Mouse (Mus musculus): ENCODE measurements around the gene Ptchd3. TPM values are rescaled to one million over a fixed set of nuclear protein-coding genes. Genes with fewer than 3 reads are reported as not detected.

Ptchd3 gene
- total and polyA plus RNA-seq, 2 experiments from 2014 or later: not detected

DNA sequence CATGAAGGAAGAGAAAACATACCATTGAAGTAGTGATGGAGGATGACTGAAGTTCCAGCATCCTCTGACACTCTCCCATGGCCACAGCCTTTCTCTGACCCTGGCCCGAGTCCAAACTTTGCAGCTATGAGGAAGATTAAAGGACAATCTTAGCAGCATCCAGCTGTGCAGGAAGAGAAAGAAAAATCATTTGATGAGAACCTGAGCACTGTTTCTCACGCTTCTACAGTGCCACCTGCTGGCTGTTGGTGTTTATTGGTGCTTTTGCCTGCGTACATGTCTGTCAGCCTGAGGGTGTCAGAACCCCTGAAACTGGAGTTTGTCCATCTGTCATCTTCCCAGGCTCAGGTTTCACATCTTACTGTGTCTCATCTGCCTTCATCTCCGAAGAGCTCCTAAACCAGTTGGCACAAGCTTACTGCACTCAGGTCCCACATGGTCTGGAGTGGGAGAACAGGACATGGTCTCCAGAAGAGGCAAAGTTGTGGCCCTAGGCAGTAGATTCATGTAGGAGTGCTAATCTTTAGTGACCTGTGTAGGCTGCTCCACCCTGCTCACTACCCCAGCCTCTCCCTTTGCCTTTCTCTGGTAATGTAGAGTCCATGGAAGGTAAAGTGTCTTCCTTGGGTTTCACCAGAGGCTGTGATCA lies 21.7 kb upstream of the Ptchd3 start:
- Histone ChIP-seq H3K9ac (no peak overlapping the region), H3K4me1 (ENCODE audit: insufficient read depth) (no peaks in the 10 kb centered on the region), H3K4me2 (ENCODE audit: low read depth) (no peak overlapping the region), H3K27ac (ENCODE audit: low read depth, low read length) (no peak overlapping the region), H3K9me3 (ENCODE audit: low read length) (no peaks in the 10 kb centered on the region), H3K4me3 (ENCODE audit: low read depth, low read length) (no peak overlapping the region), H3K36me3 (ENCODE audit: insufficient read depth) (no peaks in the 10 kb centered on the region), H3K27me3 (ENCODE audit: insufficient read depth, low read length) (no peaks in the 10 kb centered on the region)
- WGBS: 7% methylated on average over 4 of the region's 4 CpGs
- peak; percentile 90 for DNase-seq
- TF ChIP-seq CTCF (IDR thresholded peaks at IDR 0.05; ENCODE audit: low read depth): peak; percentile 94
- ATAC-seq: peak; percentile 80

DNA sequence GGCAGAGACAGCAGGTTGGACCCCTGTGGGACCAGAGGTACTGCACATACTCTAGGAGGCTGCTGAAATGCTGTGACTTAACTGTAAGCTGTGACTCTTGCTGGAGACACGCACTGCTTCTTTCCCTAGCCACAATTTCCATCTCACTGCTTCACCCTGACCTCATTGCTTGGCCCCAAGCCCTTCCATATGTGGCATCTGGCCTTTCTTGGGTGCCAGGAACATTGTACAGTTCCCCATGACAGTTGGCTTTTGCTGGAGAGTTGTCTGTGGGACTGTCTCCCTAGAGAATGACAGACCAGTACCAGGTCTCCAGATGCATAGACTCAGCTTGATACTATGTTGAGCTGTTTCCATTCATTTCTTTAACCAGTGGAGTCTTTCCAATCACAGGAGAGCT lies 21.2 kb upstream of the Ptchd3 start:
- no peak overlapping the region for H3K9ac ChIP-seq
- H3K4me2 ChIP-seq (ENCODE audit: low read depth): no peak overlapping the region
- no peaks in the 10 kb centered on the region for H3K9me3 ChIP-seq (ENCODE audit: low read length)
- ATAC-seq (no peak), DNase-seq (no peak)
- H3K27ac ChIP-seq (ENCODE audit: low read depth, low read length): no peak overlapping the region
- no peaks in the 10 kb centered on the region for H3K36me3 ChIP-seq (ENCODE audit: insufficient read depth)
- H3K27me3 ChIP-seq (ENCODE audit: insufficient read depth, low read length): no peaks in the 10 kb centered on the region
- 41% methylated on average over 1 of the region's 1 CpGs for WGBS
- no peak overlapping the region for H3K4me3 ChIP-seq (ENCODE audit: low read depth, low read length)
- TF ChIP-seq CTCF (IDR thresholded peaks at IDR 0.05; ENCODE audit: low read depth): no peak
- H3K4me1 ChIP-seq (ENCODE audit: insufficient read depth): no peaks in the 10 kb centered on the region

DNA sequence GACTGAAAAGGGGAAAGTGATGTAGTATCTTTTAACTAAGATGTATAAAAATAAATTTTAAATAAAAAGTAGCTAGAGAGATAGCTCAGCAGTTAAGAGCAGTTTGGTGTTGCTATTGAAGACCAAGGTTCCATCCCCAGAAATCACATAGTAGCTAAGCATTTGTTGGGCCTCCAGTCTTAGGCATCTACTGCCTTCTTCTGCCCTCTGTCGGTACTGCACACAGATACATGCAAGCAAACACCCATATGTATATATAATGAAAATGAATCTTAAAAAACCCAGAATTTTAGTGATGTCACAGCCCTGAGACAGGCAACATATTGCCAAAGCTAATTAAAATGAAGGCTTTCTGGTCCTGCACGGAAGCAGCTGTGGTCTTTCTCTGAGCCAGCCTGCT lies 15.9 kb downstream of the Ptchd3 start:
- Histone ChIP-seq H3K27me3 (ENCODE audit: insufficient read depth, low read length) (no peaks in the 10 kb centered on the region), H3K4me1 (ENCODE audit: insufficient read depth) (no peaks in the 10 kb centered on the region), H3K9ac (no peak overlapping the region), H3K9me3 (ENCODE audit: low read length) (no peaks in the 10 kb centered on the region), H3K36me3 (ENCODE audit: insufficient read depth) (no peaks in the 10 kb centered on the region), H3K4me3 (ENCODE audit: low read depth, low read length) (no peak overlapping the region), H3K27ac (ENCODE audit: low read depth, low read length) (no peak overlapping the region), H3K4me2 (ENCODE audit: low read depth) (no peak overlapping the region)
- DNase-seq: peak; percentile 5
- ATAC-seq: no peak
- TF ChIP-seq CTCF (IDR thresholded peaks at IDR 0.05; ENCODE audit: low read depth): peak; percentile 49
- 40% methylated on average over 2 of the region's 2 CpGs for WGBS

DNA sequence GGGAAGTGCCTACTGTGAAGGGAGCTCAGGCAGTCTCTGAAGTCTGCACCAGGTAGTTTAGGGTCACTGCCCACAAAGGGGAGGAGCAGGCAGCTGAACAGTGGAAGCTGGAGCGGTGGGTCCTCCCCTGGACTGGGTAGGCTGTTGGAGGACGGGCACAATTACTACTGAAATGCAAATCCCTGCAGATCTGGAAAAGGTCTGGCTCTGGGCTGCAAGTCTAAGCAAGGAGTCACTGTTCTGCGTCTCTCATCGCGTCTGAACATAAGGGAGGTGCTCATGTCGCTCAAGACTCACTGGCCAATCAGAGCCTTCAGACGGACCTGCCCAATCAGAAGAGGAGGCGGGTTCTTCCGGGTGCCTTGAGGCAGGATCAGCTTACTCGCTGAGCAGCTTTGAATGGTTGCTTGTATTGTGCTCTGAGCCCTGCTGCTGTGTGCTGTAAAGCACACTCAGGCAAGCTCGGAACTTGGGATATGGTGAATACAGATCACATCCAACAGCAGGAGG lies 17.8 kb downstream of the Ptchd3 start:
- under 1% methylated on average over 11 of the region's 11 CpGs for WGBS
- Histone ChIP-seq H3K4me2 (ENCODE audit: low read depth) (peak overlapping the region; percentile 53), H3K9ac (peak overlapping the region; percentile 66), H3K4me3 (ENCODE audit: low read depth, low read length) (peak overlapping the region; percentile 46), H3K9me3 (ENCODE audit: low read length) (no peaks in the 10 kb centered on the region), H3K27ac (ENCODE audit: low read depth, low read length) (peak overlapping the region; percentile 82), H3K36me3 (ENCODE audit: insufficient read depth) (no peaks in the 10 kb centered on the region), H3K27me3 (ENCODE audit: insufficient read depth, low read length) (no peaks in the 10 kb centered on the region), H3K4me1 (ENCODE audit: insufficient read depth) (no peaks in the 10 kb centered on the region)
- DNase-seq: peak; percentile 93
- TF ChIP-seq CTCF (IDR thresholded peaks at IDR 0.05; ENCODE audit: low read depth): no peak; the same call in 1 of the 2 replicates
- ATAC-seq: peak; percentile 100

Other genes with a start within 250 kb of the Ptchd3 start
- 9.3 and 11.0 TPM in 2 replicates for gene B3gntl1, start 157.1 kb upstream of the Ptchd3 start, total RNA-seq (2014; rRNA removed)
- 5.1 and 6.1 TPM in 2 replicates for gene B3gntl1, start 157.1 kb upstream of the Ptchd3 start, polyA plus RNA-seq (2015; fragmentation: Nextera tagmentation; extraction: Ambion mirVana)
- gene Metrnl, start 128.7 kb upstream of the Ptchd3 start, total RNA-seq (2014; rRNA removed): 9.6 and 13.3 TPM in 2 replicates
- gene Metrnl, start 128.7 kb upstream of the Ptchd3 start, polyA plus RNA-seq (2015; fragmentation: Nextera tagmentation; extraction: Ambion mirVana): 8.2 and 9.3 TPM in 2 replicates

Data from forebrain, postnatal 0 days (tissue).